Mouse (Mus musculus) stomach, embryonic 16.5 days (tissue): Measurements from ENCODE around the gene Olfr1326-ps1. TPM values are rescaled to one million over a fixed set of nuclear protein-coding genes. Genes with fewer than 3 reads are reported as not detected.

Experiments
- ATAC-seq: fragments of 200-750 bp; cut with Nextera tagmentation; 2 replicates; pipeline ENCODE4 v1.8.0; 2017; ENCODE audit warnings: moderate number of reproducible peaks, moderate TSS enrichment; ENCODE audit not compliant: insufficient read depth, low FRiP score
- H3K27ac ChIP-seq: fragments of 300-500 bp; sonication (generic); 2 replicates; pipeline ENCODE4 v1.5.1; 2014; ENCODE audit warnings: low read length
- H3K27me3 ChIP-seq: fragments of 300-500 bp; sonication (generic); 2 replicates; pipeline ENCODE4 v1.6.1; 2014; ENCODE audit warnings: low read length, control low read depth, mixed read lengths; ENCODE audit not compliant: control insufficient read depth, insufficient read depth
- H3K36me3 ChIP-seq: fragments of 300-500 bp; sonication (generic); 2 replicates; pipeline ENCODE4 v1.6.1; 2014; ENCODE audit warnings: low read length; ENCODE audit not compliant: control insufficient read depth, insufficient read depth
- H3K4me1 ChIP-seq: fragments of 300-500 bp; sonication (generic); 2 replicates; pipeline ENCODE4 v1.6.1; 2014; ENCODE audit warnings: low read length, control low read depth, mixed read lengths; ENCODE audit not compliant: control insufficient read depth, insufficient read depth
- H3K4me2 ChIP-seq: fragments of 300-500 bp; sonication (generic); 2 replicates; pipeline ENCODE4 v1.6.1; 2014; ENCODE audit warnings: low read depth, low read length, mixed read lengths
- H3K4me3 ChIP-seq: fragments of 300-500 bp; sonication (generic); replicated peaks from 2 replicates; pipeline ENCODE4 v1.5.1; 2014; ENCODE audit warnings: mild to moderate bottlenecking, low read length
- H3K9ac ChIP-seq: fragments of 300-500 bp; sonication (generic); 2 replicates; pipeline ENCODE4 v1.6.1; 2014; ENCODE audit warnings: low read length
- H3K9me3 ChIP-seq: fragments of 300-500 bp; sonication (generic); replicated peaks from 2 replicates; pipeline ENCODE4 v1.6.1; 2016; ENCODE audit warnings: low read length, control low read depth; ENCODE audit not compliant: control insufficient read depth
- WGBS: fragments of 180-500 bp; shearing (Covaris S2); extraction: QIAGEN DNeasy Blood & Tissue Kit; methylation state at CpG from one replicate; pipeline ENCODE4 v1.1.7; 2014; 5-methylcytosine and 5-hydroxymethylcytosine counted together
- polyA plus RNA-seq: library from polyadenylated mRNA; unstranded; fragments of >200 nt; fragmentation: Nextera tagmentation; extraction: Ambion mirVana; gene quantifications from 2 replicates; pipeline ENCODE4 v1.2.1, GENCODE M21; 2015

Olfr1326-ps1 gene
- not detected in 2 replicates for polyA plus RNA-seq

DNA sequence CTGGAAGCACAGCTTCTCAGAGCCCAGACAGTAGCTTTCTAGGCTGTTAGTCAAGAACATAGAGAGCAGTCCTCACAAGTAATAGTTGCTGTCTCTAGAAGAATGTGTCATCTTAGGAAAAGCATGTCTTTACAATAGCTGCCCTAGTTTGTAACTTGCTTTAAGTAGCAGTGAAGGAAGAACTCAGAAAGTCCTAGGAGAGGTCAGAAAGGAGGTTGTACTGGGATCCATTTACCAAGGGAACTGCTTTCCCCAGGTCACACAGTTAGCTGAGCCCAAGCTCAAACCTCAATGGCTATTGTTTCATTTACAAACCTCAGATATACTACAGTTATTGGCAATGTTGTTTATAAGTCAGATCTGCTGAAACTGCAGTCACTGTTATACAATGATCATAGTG is at the start of gene Olfr1326-ps1:
Olfr1326-ps1 (minus strand) TSS at position 101 of the 400 bp plus-strand sequence.
- no peak for ATAC-seq
- no peak within 1 kb of the TSS for H3K4me2 ChIP-seq
- H3K4me1 ChIP-seq: no peaks in the 10 kb centered on the region
- H3K9me3 ChIP-seq: no peaks in the 10 kb centered on the region
- H3K36me3 ChIP-seq: no peaks in the 10 kb centered on the region
- H3K27ac ChIP-seq: no peak within 1 kb of the TSS
- H3K9ac ChIP-seq: no peak within 1 kb of the TSS
- no peak within 1 kb of the TSS for H3K4me3 ChIP-seq
- H3K27me3 ChIP-seq: no peaks in the 10 kb centered on the region

DNA sequence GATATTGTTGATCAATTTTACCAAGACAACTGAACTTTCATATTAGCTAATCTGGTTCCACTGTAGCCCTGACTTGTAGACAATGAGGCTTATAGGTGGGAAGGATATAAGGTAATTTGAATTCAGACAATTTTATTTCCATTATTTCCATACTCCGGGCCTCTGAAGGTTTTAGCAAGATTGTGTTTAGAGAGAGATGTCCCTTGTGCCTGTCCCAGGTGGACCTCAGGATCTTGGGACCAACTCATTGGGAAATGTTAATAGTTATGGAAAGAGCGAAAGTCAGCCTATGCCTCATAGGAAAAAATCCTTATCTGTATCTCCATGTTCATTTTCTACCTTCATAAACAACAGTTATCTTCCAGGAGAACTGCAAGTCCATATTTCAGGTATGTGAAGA is 17.7 kb upstream of the Olfr1326-ps1 start, which contains the start of gene Olfr1325:
Olfr1325 (plus strand) TSS at position 301 of the 400 bp plus-strand sequence.
- Histone ChIP-seq H3K27ac (no peak within 1 kb of the TSS), H3K4me3 (no peak within 1 kb of the TSS), H3K9ac (no peak within 1 kb of the TSS), H3K27me3 (no peaks in the 10 kb centered on the region), H3K4me1 (no peaks in the 10 kb centered on the region), H3K4me2 (no peak within 1 kb of the TSS), H3K36me3 (no peaks in the 10 kb centered on the region), H3K9me3 (no peaks in the 10 kb centered on the region)
- 79% methylated on average over 2 of the region's 2 CpGs for WGBS
- no peak for ATAC-seq

Other genes starting within 250 kb of the Olfr1326-ps1 start
- gene Plxna3, start 245.8 kb downstream of the Olfr1326-ps1 start, polyA plus RNA-seq: 16.8 and 18.4 TPM in 2 replicates
- gene Lage3, start 221.3 kb downstream of the Olfr1326-ps1 start, polyA plus RNA-seq: 94.3 and 105 TPM in 2 replicates
- gene Ubl4a, start 201.7 kb downstream of the Olfr1326-ps1 start, polyA plus RNA-seq: 67.0 and 72.8 TPM in 2 replicates
- 18.6 and 21.4 TPM in 2 replicates for gene Slc10a3, start 201.5 kb downstream of the Olfr1326-ps1 start, polyA plus RNA-seq
- gene Fam3a, start 181.6 kb downstream of the Olfr1326-ps1 start, polyA plus RNA-seq: 36.2 and 40.4 TPM in 2 replicates
- gene Ikbkg, start 181.6 kb downstream of the Olfr1326-ps1 start, polyA plus RNA-seq: 22.8 and 24.4 TPM in 2 replicates
- 84.5 and 109 TPM in 2 replicates for gene G6pdx, start 145.7 kb downstream of the Olfr1326-ps1 start, polyA plus RNA-seq
- gene Gm6880, start 93.5 kb downstream of the Olfr1326-ps1 start, polyA plus RNA-seq: not detected in 2 replicates
- gene Olfr1325, start 17.8 kb upstream of the Olfr1326-ps1 start, polyA plus RNA-seq: not detected in 2 replicates
- gene Gm5640, start 70.7 kb upstream of the Olfr1326-ps1 start, polyA plus RNA-seq: not detected in 2 replicates
- not detected in 2 replicates for gene Gm6890, start 166.0 kb upstream of the Olfr1326-ps1 start, polyA plus RNA-seq